In the genomic region with DNA sequence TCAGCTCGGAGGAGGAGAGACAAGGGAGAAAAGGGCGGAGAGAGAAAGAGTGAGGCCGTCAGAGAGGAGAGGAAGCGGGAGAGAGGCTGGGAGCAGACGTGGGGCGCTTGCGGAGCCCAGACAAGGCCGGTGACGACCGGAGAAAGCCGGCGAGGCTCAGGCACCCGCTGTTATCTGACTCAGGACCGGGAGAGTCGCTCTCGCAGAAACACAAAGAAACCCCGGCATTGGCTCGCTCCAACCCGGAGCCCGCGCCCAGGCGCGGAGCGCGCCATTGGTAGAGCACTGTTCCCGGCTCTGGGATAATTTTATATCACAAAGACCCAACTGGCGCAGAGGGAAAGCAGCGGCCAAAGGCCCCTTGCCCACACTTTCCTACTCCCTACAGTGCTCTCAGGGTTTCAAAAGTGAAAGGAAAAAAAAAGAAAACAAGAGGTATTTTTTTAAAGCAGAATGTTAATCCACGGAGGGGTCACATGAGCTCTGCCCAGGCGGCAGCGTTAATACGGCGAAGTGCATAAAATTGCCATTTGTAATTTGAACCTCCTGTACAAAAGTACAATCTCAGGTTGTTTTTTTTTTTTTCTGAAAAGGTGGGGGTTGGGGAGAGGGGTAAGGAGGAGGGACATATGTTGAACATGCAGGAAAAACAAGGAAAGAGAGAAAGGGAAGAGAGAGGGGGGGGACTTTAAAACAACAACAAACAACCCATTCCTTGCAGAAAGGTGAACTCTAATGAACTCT, we compare ENCODE assay signal across 8 mouse cellular contexts. TPM values are rescaled to one million over a fixed set of nuclear protein-coding genes. Genes with fewer than 3 reads are reported as not detected.
DNase-seq lines count a peak whose midpoint lies in the region; ATAC-seq and TF ChIP-seq lines count a peak whose summit lies in the region.

No protein-coding gene starts in this region.

- no peaks in the 10 kb centered on the region for H3K27me3 ChIP-seq in embryonic facial prominence, embryonic 11.5 days (ENCODE audit: control insufficient read depth, insufficient read depth, low read length)
- H3K27me3 ChIP-seq in limb, embryonic 10.5 days (ENCODE audit: low read depth, poor library complexity, severe bottlenecking) = peaks cover 12% of the 10 kb centered on the region; the same call in 1 of the 2 replicates

- H3K9ac ChIP-seq in embryonic facial prominence, embryonic 11.5 days (replicated peaks; ENCODE audit: low read length) = peak overlapping the region; percentile 98

- no peak for ATAC-seq in cerebellum, adult (ENCODE audit: insufficient number of reproducible peaks, low FRiP score, low TSS enrichment)
- no peak for ATAC-seq in embryonic facial prominence, embryonic 11.5 days (replicated peaks; ENCODE audit: insufficient number of reproducible peaks, low FRiP score, low TSS enrichment, low read depth)

- no peak for TF ChIP-seq CTCF in olfactory bulb, adult 2 months (IDR thresholded peaks at IDR 0.05; ENCODE audit: insufficient read depth, low read depth, low read length)

- peak; percentile 68 to 77 for DNase-seq in cerebellum, postnatal 10 days
- peak; percentile 80 for DNase-seq in 3134 (ENCODE audit: extremely low read depth, insufficient read length, low spot score)
- peak; percentile 78 for DNase-seq in embryonic facial prominence, embryonic 11.5 days (ENCODE audit: low spot score)
- DNase-seq in heart, postnatal 14 days = peak; percentile 55 to 62
- peak; percentile 75 for DNase-seq in limb, embryonic 10.5 days (ENCODE audit: low spot score)
- no peak for DNase-seq in natural killer cell, adult 2 months (ENCODE audit: low spot score in 2 of 2)

- under 1% methylated on average over 33 of the region's 33 CpGs for WGBS in embryonic facial prominence, embryonic 11.5 days
- under 1% methylated on average over 33 of the region's 33 CpGs for WGBS in limb, embryonic 10.5 days
- 1% methylated on average over 33 of the region's 33 CpGs for WGBS in olfactory bulb, adult 2 months

- H3K4me3 ChIP-seq in embryonic facial prominence, embryonic 11.5 days (ENCODE audit: low read depth, low read length) = peak overlapping the region; percentile 89
- peak overlapping the region; percentile 92 for H3K4me3 ChIP-seq in limb, embryonic 10.5 days
- H3K4me3 ChIP-seq in olfactory bulb, adult 2 months (ENCODE audit: insufficient read depth, low read depth, low read length) = peak overlapping the region; percentile 37

- H3K36me3 ChIP-seq in embryonic facial prominence, embryonic 11.5 days (replicated peaks; ENCODE audit: control insufficient read depth, insufficient read depth, low read depth, low read length) = no peaks in the 10 kb centered on the region; the same call in 1 of the 2 replicates
- H3K36me3 ChIP-seq in limb, embryonic 10.5 days = peaks cover 46% of the 10 kb centered on the region

- no peak for TF ChIP-seq POLR2A in olfactory bulb, adult 2 months (IDR thresholded peaks at IDR 0.05; ENCODE audit: insufficient read depth, low read depth, low read length)

- peak overlapping the region; percentile 99 for H3K27ac ChIP-seq in embryonic facial prominence, embryonic 11.5 days (replicated peaks; ENCODE audit: low read depth, low read length)
- H3K27ac ChIP-seq in limb, embryonic 10.5 days = peak overlapping the region; percentile 100
- no peak overlapping the region; the same call in 1 of the 2 replicates for H3K27ac ChIP-seq in olfactory bulb, adult 2 months (ENCODE audit: insufficient read depth, low read depth, low read length)

- peak overlapping the region; percentile 75 for H3K4me2 ChIP-seq in embryonic facial prominence, embryonic 11.5 days (ENCODE audit: low read depth, low read length)

- intact Hi-C loops in heart, postnatal 14 days (cut with DNase I) = no loop called here

- no peaks in the 10 kb centered on the region for H3K9me3 ChIP-seq in embryonic facial prominence, embryonic 11.5 days (replicated peaks; ENCODE audit: control insufficient read depth, low read length)
- H3K9me3 ChIP-seq in limb, embryonic 10.5 days (replicated peaks) = no peaks in the 10 kb centered on the region

- H3K4me1 ChIP-seq in embryonic facial prominence, embryonic 11.5 days (ENCODE audit: control insufficient read depth, insufficient read depth, low read length) = no peaks in the 10 kb centered on the region
- H3K4me1 ChIP-seq in limb, embryonic 10.5 days = peaks cover 51% of the 10 kb centered on the region
- H3K4me1 ChIP-seq in olfactory bulb, adult 2 months (ENCODE audit: control insufficient read depth, insufficient read depth, low read length) = peaks cover 20% of the 10 kb centered on the region

RNA-seq across cellular contexts. Expression of a gene that starts 7.5 kb away (rescaled TPM):
- 106 and 114 TPM in 2 replicates for polyA plus RNA-seq in embryonic facial prominence, embryonic 11.5 days (2014; fragmentation: Nextera tagmentation; extraction: Ambion mirVana)
- total RNA-seq in heart, postnatal 14 days (2021) = 10 to 100 TPM; 24.8 to 26.9 TPM
- 48.0 and 56.8 TPM in 2 replicates for polyA plus RNA-seq in limb, embryonic 10.5 days (2016; fragmentation: Nextera tagmentation; extraction: Ambion mirVana)
- not detected in 2 replicates for polyA plus RNA-seq in olfactory bulb, adult 2 months (2012; ENCODE audit: insufficient read depth, insufficient read length, low replicate concordance, missing spikeins)

Comparison
In these comparisons a context has a peak if more than half of its experiments do, and no peak if none do; other contexts are left out.
1. DNase-seq: peak in cerebellum, postnatal 10 days (2 of 2), 3134 (single experiment), embryonic facial prominence, embryonic 11.5 days (single experiment), heart, postnatal 14 days (2 of 2) and limb, embryonic 10.5 days (single experiment); none in natural killer cell, adult 2 months (0 of 2).
2. H3K4me3 ChIP-seq: peak in every context shown above with its lines; median percentile 92 in limb, embryonic 10.5 days; 89 in embryonic facial prominence, embryonic 11.5 days; 37 in olfactory bulb, adult 2 months.
3. RNA of a gene that starts 7.5 kb away (polyA plus RNA-seq): 106 to 114 TPM in embryonic facial prominence, embryonic 11.5 days and 48.0 to 56.8 TPM in limb, embryonic 10.5 days; not detected in olfactory bulb, adult 2 months; every median in the first group is over 10 times any median in the second.